Mouse (Mus musculus): ENCODE results near the gene Ncoa7. TPM values are rescaled to one million over a fixed set of nuclear protein-coding genes. Genes with fewer than 3 reads are reported as not detected.
A peak's percentile ranks its signal among the peaks of the same experiment; 100 is the strongest.
"Not testable (repeated sequence)": the region's sequence is repeated elsewhere in the genome, so short reads cannot be mapped to it uniquely, and the experiment has no call there.

Ncoa7 gene
- polyA plus RNA-seq, 1 experiment, result 2.5 TPM

DNA sequence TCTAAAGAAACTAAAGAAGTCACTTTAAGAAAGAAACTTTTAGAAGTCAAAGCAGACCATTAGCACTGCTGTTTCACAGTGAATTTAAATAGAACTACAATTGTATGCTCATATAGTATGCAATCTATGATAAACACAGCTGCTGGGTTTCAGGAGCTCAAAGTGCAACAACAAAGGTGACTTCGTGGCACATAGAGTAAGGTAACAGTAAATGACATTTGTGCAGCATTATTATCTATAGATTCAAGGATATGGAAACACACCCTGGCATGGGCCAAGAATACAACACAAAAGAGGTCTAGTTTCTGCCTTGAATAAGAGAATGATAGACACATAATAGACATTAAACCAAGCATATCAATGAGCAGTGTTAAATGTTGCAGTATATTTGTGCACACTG is 100.5 kb downstream of the Ncoa7 start:
- 40% methylated on average over 1 of the region's 1 CpGs for WGBS
- no peak for DNase-seq (ENCODE audit: low read depth, low spot score)

DNA sequence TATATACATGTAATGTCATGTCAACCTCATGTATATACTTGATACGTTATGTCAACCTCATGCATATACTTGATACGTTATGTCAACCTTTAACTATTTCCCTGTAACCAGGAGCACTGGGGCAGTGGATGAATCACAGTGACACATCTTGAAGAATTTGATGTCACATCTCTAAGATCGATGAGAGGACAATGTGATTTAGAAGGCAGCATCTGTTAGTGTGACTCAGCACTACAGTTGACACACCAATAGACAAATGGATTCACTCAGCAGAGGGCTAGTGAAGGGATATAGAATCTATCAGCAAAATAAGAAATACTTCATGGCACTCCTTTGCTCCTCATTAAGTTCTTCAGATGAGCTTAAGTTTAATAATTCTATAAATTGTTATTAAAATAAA is 116.3 kb downstream of the Ncoa7 start:
- 92% methylated on average over 3 of the region's 3 CpGs for WGBS
- DNase-seq (ENCODE audit: low read depth, low spot score), result no peak

DNA sequence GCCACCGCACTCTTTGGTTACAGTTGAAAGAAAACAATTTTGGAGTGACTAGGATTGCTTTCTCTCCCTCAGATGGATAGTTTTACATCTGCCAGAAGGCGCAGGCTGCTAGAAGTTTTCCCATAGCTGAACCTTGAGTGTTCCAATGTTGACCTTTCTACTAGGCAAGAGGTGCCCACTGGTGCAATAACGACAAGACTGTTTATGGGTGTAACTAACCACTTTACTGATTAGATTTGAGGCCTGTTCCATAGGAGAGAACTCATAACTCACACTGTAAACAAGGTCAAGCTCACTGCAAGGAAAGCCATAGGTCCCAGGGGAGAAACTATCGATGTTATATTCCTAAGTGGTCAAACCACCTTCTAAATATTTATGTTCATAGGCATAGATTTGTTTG is 119.7 kb downstream of the Ncoa7 start:
- peak; percentile 14 for DNase-seq (ENCODE audit: low read depth, low spot score)

DNA sequence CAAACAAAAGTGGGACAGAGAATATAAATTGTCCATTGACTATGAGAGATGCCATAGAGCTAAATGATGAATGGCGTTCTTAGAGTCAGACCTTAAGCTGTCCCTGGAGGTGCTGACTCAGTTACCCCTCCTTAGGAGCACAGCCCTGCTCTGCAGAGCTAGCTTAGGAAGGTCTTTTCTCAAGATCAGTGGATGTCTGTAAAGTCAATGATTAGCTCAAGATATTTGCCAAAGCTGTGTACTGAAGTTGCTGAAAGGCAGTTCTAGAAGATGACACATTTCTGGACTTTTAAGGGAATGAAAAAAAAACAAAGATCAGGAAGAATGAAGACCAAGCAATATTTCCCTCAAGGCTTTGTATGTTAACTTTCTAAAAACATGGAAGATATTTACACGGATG is 123.4 kb downstream of the Ncoa7 start:
- DNase-seq (ENCODE audit: low read depth, low spot score), result no peak
- whole genome bisulfite sequencing, result 87% methylated on average over 2 of the region's 2 CpGs

More for the DNA sequence above, 119.7 kb downstream of the Ncoa7 start:
- 66% methylated on average over 4 of the region's 4 CpGs for WGBS

DNA sequence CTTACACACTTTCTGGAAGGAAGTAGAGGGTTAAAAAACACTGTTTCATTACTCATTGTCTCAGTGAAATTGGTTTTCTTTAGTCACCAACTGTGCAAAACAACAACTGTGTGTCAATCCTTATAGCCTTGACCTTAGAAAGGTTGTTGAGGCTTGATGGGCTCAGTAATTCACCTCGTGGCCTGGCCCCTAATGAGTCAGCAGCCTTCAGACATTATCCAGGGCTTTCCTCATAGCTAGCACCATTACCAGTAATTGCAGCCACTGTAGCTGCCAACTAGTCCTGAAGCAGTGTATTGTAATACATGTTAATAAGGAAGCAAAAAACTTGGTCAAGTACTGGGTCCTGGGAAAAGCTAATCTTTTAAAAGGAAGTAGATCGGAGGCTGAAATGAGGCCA is 125.1 kb downstream of the Ncoa7 start:
- no peak for DNase-seq (ENCODE audit: low read depth, low spot score)
- WGBS, result 27% methylated on average over 2 of the region's 2 CpGs

DNA sequence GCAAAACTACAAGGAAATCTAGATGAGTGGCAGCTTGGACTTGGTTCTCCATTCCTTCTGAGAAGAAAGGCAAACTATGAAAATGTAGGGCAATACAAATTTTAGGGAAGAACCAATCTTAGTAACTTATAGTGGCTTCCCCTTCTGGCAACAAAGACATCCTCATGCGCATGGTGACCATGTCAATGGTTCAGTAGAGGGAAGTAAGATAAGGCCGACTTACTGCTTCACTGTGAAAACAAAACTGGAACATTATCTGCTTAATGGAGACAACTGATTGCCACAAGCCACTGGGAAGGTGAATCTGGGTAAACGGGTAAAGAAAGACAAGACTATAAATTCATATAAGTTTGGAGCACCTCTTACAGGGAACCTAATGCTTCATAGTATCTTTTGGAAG is 128.3 kb downstream of the Ncoa7 start:
- 87% methylated on average over 3 of the region's 3 CpGs for WGBS
- DNase-seq (ENCODE audit: low read depth, low spot score), result no peak

DNA sequence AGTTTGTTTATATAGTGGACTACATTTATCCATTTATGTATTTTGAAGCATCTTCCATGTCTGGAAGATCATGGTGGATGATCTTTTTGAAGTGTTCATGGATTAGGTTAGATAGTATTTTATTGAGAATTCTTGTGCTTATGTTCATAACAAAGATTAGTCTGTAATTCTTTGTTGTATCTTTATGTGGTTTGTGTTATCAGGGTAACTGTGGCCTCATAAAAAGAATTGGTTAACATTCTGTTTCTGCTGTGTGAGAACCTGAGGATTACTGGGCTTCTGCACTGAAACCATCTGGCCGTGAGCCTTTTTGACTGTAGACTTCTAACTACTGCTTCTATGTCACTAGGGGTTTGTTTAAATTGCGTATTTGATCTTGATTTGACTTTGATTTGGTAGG is 136.5 kb downstream of the Ncoa7 start:
- WGBS, result 87% methylated on average over 2 of the region's 2 CpGs

DNA sequence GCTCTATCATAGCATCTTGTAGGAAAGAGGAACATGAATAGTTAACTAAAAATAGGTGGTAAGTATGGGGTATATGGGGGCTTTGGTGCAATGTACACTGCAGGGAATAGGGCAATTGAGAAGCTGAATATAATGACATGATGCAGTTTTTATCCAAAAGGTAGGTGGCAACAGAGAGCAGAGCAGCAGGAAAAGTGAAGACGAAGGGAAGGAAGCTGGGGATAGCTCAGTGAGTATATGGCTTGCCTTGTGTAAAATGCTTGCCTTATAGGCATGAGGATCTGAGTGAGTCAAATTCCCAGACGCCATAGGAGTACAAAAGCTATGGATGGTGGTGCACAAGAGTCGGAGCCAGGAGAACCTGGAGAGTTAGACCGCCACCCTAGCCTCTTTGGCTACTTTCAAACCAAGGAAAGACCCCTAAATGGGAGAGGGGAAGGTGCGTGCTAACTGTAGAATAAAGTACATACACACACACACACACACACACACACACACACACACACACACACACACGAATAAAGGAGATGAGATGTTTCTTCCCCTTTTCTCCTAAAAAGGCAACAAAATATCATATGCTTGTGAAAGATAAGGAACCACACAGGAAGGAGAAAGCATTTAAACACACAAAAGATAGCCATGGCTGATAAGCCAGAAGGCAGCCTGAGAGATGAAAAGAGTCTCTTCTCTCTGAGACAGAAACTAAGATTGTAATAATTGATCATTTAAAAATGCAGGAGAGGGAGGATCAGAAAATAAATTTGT is 142.4 kb downstream of the Ncoa7 start:
- DNase-seq (ENCODE audit: low read depth, low spot score), result no peak
- WGBS, result 82% methylated on average over 6 of the region's 6 CpGs

More for the DNA sequence above, 136.5 kb downstream of the Ncoa7 start:
- DNase-seq (ENCODE audit: low read depth, low spot score), result no peak

DNA sequence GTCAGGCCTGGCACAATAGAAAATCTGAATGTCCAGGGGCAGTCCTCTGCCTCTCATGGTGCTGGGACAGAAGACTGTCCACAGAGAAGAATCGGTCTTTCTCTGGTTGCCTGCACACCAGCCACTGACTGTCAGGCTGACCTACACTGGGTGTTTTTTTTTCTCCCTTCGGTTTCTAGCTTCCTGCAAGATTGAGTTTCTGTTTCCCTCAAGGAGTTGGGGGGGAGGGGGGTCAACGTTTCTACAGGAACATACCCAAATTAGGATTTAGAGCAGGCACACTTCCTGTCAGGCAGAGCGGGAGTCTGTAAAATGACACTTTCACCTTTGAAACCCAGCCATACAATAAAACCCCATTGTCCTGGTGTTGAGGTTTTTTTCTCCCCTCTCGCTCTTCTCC is 147.5 kb downstream of the Ncoa7 start:
- 4% methylated on average over 5 of the region's 5 CpGs for WGBS
- no peak for DNase-seq (ENCODE audit: low read depth, low spot score)

DNA sequence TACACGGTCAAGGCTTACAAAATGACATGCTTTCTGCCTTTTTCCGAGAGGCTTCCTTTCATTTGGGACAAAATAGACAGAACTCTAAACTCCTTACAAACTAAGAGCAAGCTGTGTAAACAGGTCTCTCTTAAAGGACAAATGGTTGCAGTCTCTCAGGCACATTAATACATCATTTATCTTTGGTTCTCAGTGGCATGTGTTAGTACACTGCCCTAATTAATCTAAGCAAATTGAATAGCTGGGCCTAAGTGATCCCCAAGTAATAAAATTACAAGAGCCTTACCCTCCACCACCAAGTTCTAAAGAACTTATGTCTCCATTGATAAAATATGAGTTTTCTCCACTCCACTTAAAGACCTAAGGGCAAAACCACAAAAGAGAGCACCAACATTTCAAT is 155.4 kb downstream of the Ncoa7 start:
- DNase-seq (ENCODE audit: low read depth, low spot score), result no peak

DNA sequence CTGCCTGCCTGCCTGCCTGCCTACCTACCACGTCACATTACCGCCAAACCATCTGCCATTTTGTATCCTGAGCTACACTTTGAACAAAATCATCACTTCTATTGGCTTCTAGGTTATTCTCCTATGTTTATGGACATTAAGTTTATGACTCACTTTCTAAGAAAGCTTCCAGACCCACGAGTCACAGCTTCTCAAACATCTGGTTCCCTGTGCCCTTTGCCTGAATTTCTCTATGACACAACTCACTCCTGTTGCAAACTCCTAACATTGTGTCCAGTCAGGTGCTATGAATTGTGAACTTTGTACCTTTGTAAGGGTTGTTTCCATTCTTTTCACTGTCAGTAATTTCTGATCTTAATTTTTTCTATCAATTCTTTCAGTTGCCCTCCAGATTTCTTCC is 164.9 kb downstream of the Ncoa7 start:
- no peak for DNase-seq (ENCODE audit: low read depth, low spot score)
- WGBS, result 65% methylated on average over 3 of the region's 3 CpGs

More for the DNA sequence above, 155.4 kb downstream of the Ncoa7 start:
- 83% methylated on average over 2 of the region's 2 CpGs for WGBS

DNA sequence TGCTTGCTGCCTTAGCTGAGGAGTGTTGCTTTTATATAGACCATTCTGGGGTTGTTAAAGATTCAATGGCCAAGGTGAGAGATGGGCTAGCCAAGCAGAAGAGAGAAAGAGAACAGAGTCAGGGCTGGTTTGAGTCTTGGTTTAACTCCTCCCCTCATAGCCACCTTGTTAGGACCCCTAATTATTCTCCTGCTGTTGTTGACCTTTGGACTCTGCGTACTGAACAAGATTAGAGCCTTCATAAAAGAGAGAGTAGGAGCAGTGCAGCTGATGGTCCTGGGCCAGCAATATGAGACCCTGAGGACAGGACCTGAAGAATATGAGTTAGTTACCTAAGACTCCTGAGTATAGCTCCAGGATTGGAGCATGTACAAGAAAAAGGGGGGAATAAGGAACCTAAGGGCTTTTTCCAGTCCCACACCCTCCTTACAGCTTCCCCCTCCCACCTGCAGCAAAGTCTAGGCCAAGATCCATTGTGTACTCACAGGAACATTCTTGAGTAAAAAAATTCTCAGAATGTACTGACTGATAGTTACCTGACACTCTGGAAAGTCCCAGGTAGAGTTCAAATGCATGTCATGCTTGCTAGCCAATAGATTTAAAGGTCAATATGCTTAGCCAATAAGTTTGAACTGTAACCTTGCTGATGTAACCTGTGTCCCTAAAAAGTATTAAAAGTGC is 166.5 kb downstream of the Ncoa7 start:
- 59% methylated on average over 1 of the region's 1 CpGs for WGBS
- not testable (repeated sequence) for DNase-seq (ENCODE audit: low read depth, low spot score)

DNA sequence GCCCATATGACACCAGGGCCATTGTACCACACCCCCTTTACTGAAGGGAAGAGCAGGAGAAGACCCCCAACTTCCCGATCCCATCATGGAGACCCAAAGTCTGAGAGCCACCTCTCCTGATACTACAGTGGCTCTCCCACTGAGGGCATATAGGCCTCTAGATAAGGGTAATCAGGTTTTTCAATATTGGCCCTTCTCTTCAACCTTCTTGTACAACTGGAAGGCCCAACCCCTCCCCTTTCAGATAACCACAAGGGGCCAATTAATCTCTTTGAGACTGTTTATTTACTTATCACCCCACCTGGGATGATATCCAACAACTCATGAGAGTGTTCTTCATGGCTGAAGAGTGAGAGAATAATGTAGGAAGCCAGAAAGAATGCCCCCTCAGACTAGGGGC is 170.4 kb downstream of the Ncoa7 start:
- DNase-seq (ENCODE audit: low read depth, low spot score), result no peak
- WGBS, result 100% methylated on average over 1 of the region's 1 CpGs

DNA sequence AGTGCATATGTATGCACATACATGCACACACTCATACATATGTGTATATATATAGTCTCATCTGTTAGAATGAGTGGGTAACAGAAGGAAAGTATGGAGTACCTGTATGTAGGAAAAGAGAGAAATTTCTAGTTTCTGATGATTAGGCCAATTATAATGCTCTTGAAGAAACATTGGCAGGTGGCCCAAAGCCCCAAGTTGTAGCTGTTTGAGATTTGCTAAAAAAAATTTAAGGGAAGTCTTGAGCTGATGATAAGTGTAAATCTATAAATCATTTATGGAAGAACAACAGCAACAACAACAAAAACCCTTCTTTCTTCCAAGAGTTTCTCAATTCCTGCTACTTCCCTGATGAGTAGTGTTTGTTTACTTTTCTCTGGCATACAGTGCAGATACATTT is 173.1 kb downstream of the Ncoa7 start:
- no peak for DNase-seq (ENCODE audit: low read depth, low spot score)

DNA sequence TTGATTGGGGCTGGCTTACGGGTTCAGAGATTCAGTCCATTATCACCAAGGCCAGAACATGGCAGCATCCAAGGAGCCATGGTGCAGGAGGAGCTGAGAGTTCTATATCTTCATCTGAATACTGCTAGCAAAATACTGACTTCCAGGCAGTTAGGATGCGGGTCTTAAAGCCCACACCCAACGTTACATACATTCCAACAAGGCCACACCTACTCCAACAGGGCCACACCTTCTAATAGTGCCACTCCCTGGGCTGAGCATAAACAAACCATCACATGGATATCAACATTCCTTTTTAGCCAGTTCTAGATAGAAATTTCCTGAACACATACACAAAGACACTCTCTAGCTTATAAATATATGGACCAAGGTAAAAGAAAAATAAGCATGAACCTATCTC is 173.6 kb downstream of the Ncoa7 start, which contains the start of gene Hint3:
Gene Hint3 (minus strand): TSS at position 120 of the 400 bp plus-strand sequence.
- WGBS, result 55% methylated on average over 3 of the region's 3 CpGs
- DNase-seq (ENCODE audit: low read depth, low spot score), result no peak

DNA sequence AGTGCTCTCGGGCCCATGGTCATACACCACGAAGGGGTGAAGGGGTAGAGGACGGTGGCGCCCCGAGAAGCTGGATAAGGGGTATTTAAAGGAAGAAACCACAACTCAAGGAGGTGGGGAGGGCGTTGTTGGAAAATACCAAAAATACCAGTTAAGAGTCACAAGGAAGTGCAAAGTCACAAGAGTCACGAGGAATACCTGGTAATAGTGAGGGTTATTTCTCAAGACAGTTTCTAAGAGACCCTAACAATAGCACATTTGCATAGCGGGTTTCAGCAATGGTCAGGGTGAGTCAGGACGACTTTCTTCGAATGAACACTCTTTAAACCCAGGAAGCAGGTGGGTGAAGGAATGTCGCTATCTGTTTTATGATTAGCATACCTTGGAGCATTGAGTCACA is 174.7 kb downstream of the Ncoa7 start:
- 90% methylated on average over 11 of the region's 11 CpGs for WGBS
- DNase-seq (ENCODE audit: low read depth, low spot score), result not testable (repeated sequence)

DNA sequence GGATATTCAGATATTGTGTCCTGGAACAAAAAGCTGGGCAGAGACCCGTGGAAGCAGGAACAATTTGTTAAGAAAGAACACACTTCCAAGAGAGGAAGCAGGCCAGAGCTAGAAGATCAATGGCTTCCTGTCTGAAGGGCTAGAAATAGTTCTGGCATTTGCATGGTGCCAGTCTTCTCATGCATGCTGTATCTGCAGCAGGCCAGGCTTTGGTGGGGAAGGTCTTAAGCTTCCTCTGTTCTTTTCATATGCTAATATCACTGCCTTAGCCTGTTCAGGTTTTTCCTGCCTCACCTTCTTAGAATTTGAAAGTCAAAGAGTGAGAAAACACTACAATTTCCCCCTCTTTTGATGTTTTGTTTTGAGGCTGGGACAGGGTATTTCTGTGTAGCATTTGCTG is 175.6 kb downstream of the Ncoa7 start:
- no peak for DNase-seq (ENCODE audit: low read depth, low spot score)
- 44% methylated on average over 1 of the region's 1 CpGs for WGBS

DNA sequence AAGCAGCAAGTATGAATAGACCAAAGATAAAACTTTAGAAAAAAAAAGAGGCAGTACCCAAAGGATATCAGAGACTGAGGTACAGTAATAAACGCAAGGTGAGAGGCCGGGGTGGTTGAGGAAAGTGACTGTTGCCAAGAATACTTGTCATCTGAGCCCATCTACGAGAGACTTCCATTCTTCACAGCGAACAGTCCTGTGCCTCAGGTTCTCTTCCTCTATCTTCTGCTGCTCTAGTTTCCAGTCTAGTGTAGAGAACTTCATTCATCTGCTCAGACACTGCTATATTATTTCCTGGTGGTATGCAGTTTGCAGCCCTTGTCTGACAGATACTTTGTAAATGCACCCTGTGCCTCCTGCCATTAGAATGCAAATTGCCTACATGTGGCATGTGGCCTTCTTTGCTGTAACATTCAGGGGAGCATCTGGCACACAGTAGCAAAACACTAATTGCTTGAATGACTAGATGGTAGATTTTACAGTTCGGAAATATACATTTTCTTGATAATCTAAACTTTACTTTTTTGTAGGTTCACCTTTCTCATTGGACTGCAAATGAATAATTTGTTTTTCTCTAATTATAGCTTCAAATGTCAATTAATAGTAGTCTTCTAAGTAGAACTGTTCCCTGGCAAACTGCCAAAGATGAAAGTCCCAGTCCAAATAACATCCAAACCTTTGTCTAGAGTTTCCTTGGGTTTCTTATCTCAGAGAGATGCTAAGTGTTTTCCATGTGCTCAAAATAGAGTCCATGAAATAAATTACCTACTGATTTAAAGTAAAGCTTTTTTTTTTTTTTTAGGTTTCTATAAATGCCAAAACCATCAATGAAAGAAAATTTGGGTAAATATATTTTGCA is 178.7 kb downstream of the Ncoa7 start:
- 58% methylated on average over 5 of the region's 5 CpGs for WGBS
- DNase-seq (ENCODE audit: low read depth, low spot score), result no peak

DNA sequence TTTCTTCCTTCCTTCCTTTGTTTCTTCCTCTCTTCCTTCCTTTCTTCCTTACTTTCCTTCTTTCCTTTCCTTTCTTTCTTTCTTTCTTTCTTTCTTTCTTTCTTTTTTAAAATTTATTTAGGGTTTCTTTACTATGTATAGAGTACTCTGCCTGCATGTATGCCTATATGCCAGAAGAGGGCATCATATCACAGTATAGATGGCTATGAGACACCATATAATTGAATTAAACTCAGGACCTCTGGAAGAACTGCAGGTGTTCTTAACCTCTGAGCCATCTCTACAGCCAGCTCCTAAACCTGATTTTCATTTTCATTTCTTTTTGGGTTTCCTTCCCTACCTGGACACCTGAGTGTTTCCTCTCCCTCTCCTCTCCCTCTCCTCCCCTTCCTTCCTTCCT is 180.2 kb downstream of the Ncoa7 start:
- no peak for DNase-seq (ENCODE audit: low read depth, low spot score)

DNA sequence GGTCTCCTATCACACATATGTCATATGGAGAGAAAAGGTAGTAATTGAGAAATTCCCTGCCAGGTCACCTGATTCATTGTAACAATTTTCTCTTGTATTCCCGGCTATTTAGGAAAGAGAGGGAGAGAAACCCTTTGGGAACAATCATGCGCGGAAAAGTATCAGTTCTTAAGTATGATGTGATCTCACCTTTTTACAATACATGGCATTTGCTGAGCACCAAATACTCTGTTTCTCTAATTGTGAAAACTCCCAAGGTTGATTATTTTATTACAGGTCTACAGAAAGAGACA is 184.3 kb downstream of the Ncoa7 start:
- WGBS, result 35% methylated on average over 3 of the region's 3 CpGs
- no peak for DNase-seq (ENCODE audit: low read depth, low spot score)

All from large intestine, adult 2 months (tissue).